Mouse (Mus musculus): ENCODE measurements at regions not wholly inside any gene's neighbourhood (a gene's known extent, or its start where the extent isn't known, plus 50 kb on each side); places are given as distances from the start of the nearest gene placed in this dataset.

DNA sequence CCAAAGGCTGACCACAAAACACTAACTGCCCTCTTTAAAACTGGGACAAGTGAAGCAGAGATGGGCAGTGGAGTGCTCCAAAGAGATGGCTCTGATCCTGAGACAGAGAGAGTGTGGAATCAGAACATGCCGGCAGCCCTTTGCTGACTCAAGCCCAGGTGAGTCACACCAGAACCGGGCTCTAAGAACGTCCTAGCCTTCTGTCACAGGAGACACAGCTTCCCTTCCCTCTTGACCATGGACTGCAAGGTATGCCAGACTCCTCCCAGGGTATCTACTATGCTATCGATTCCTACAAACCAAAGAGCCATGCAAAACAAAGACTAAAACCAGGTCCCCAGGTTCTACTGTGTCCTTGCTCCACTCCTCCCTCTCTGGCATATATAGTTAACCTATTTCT is 98.0 kb downstream of the Dhx15 start:
- 92% methylated on average over 4 of the region's 4 CpGs for WGBS
- Histone ChIP-seq H3K9ac (ENCODE audit: low read depth, low read length, severe bottlenecking) (no peak overlapping the region), H3K4me1 (ENCODE audit: control insufficient read depth, insufficient read depth, low read length) (no peaks in the 10 kb centered on the region), H3K4me2 (replicated peaks; ENCODE audit: low read depth, low read length, severe bottlenecking) (no peak overlapping the region), H3K27me3 (ENCODE audit: control insufficient read depth, insufficient read depth, low read length) (no peaks in the 10 kb centered on the region), H3K9me3 (ENCODE audit: control insufficient read depth, low read length) (no peaks in the 10 kb centered on the region), H3K27ac (replicated peaks; ENCODE audit: low read depth, low read length) (no peak overlapping the region), H3K36me3 (ENCODE audit: control insufficient read depth, insufficient read depth, low read length) (no peaks in the 10 kb centered on the region), H3K4me3 (replicated peaks; ENCODE audit: low read length) (no peak overlapping the region)
- ATAC-seq (ENCODE audit: low FRiP score, low read depth) = no peak
- no peak for DNase-seq (ENCODE audit: low spot score)
- no peak for TF ChIP-seq POLR2A (IDR thresholded peaks at IDR 0.05; ENCODE audit: borderline replicate concordance, extremely low read depth, insufficient read depth, insufficient read length)

DNA sequence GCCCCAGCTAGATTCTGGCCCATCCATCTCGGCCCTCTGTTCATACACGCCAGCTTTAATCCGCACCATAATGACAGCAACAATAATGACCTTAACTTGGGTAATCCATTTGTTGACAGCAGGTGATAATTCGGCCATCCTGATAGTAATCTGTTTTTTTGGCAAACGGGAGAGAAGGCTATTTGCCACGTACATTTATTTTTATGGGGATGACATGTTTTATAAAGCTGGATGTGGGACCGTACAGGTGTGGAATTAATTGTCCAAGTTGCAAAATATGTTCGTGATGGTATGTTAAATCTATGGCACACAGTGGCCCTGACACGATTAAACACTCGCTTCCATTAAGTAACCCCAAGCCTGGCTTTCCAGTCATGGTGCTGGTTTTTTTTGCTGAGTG is 102.2 kb downstream of the Dhx15 start:
- Histone ChIP-seq H3K9ac (ENCODE audit: low read depth, low read length, severe bottlenecking) (no peak overlapping the region), H3K4me1 (ENCODE audit: control insufficient read depth, insufficient read depth, low read length) (peaks cover 9% of the 10 kb centered on the region; the same call in 1 of the 2 replicates), H3K9me3 (ENCODE audit: control insufficient read depth, low read length) (no peaks in the 10 kb centered on the region), H3K4me3 (replicated peaks; ENCODE audit: low read length) (no peak overlapping the region), H3K27ac (replicated peaks; ENCODE audit: low read depth, low read length) (no peak overlapping the region), H3K36me3 (ENCODE audit: control insufficient read depth, insufficient read depth, low read length) (no peaks in the 10 kb centered on the region), H3K27me3 (ENCODE audit: control insufficient read depth, insufficient read depth, low read length) (no peaks in the 10 kb centered on the region), H3K4me2 (replicated peaks; ENCODE audit: low read depth, low read length, severe bottlenecking) (no peak overlapping the region)
- WGBS = 68% methylated on average over 10 of the region's 10 CpGs
- ATAC-seq (ENCODE audit: low FRiP score, low read depth) (no peak), DNase-seq (ENCODE audit: low spot score) (no peak)
- no peak for TF ChIP-seq POLR2A (IDR thresholded peaks at IDR 0.05; ENCODE audit: borderline replicate concordance, extremely low read depth, insufficient read depth, insufficient read length)

DNA sequence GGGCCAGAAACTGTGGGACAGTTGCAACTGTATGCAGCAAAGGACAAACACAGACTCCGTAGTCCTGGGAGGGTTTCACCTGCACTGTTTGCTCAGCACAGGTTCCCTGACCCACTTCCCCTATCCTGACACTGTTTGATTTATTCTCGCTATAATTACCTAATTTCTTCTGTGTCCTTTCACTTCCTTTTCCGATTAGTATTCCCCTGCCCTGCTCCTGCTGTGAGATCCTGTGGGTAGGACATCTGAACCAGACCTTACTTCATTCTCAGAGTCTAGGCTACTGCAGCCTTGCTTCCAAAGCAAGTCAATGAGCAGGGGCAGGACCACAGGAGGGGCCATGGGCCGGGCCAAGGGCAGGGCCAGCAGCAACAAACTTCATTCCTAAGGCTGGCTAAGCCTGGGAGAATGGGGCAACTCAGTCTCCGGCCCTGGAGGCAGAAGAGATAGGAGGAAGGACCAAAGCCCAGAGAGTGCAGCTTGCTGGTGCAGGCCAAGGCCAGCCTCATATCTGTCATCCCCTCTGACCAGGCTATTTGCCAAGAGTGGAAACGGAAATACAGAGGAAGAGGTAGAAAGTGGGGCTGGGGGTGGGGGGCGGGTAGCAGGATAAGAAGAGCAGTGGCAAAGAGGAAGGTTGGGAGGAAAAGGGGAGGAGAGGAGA is 103.4 kb downstream of the Dhx15 start:
- Histone ChIP-seq H3K4me2 (replicated peaks; ENCODE audit: low read depth, low read length, severe bottlenecking) (no peak overlapping the region), H3K4me1 (ENCODE audit: control insufficient read depth, insufficient read depth, low read length) (peaks cover 9% of the 10 kb centered on the region; the same call in 1 of the 2 replicates), H3K27me3 (ENCODE audit: control insufficient read depth, insufficient read depth, low read length) (no peaks in the 10 kb centered on the region), H3K9me3 (ENCODE audit: control insufficient read depth, low read length) (no peaks in the 10 kb centered on the region), H3K27ac (replicated peaks; ENCODE audit: low read depth, low read length) (no peak overlapping the region), H3K9ac (ENCODE audit: low read depth, low read length, severe bottlenecking) (no peak overlapping the region), H3K4me3 (replicated peaks; ENCODE audit: low read length) (no peak overlapping the region), H3K36me3 (ENCODE audit: control insufficient read depth, insufficient read depth, low read length) (no peaks in the 10 kb centered on the region)
- 38% methylated on average over 7 of the region's 7 CpGs for WGBS
- DNase-seq (ENCODE audit: low spot score) = no peak
- ATAC-seq (ENCODE audit: low FRiP score, low read depth) = no peak
- TF ChIP-seq POLR2A (IDR thresholded peaks at IDR 0.05; ENCODE audit: borderline replicate concordance, extremely low read depth, insufficient read depth, insufficient read length) = no peak

DNA sequence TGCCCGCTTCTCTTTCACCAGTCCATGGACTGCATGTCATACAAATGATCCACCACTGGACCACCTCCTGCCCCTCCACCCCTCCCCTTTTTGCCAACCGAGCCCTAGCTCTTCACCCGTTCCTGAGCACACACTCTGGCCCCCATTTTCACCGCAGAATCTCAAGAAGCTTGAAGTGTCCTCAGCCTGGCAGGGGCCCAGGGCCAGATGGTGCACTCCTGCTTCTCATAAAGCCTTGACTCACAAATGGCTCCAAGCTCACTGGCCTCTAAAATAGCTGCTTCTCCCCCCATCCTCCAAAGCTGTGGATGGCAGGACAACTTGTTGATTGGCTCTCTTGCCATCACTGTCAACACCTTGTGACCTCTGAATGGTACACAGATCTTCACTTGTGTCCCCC is 110.0 kb downstream of the Dhx15 start:
- 71% methylated on average over 4 of the region's 4 CpGs for WGBS
- Histone ChIP-seq H3K36me3 (ENCODE audit: control insufficient read depth, insufficient read depth, low read length) (no peaks in the 10 kb centered on the region), H3K9ac (ENCODE audit: low read depth, low read length, severe bottlenecking) (no peak overlapping the region), H3K4me2 (replicated peaks; ENCODE audit: low read depth, low read length, severe bottlenecking) (no peak overlapping the region), H3K4me3 (replicated peaks; ENCODE audit: low read length) (no peak overlapping the region), H3K9me3 (ENCODE audit: control insufficient read depth, low read length) (no peaks in the 10 kb centered on the region), H3K27ac (replicated peaks; ENCODE audit: low read depth, low read length) (no peak overlapping the region), H3K4me1 (ENCODE audit: control insufficient read depth, insufficient read depth, low read length) (0 out of 2 replicates have a peak, but pooled peaks cover 4% of the 10 kb centered on the region), H3K27me3 (ENCODE audit: control insufficient read depth, insufficient read depth, low read length) (no peaks in the 10 kb centered on the region)
- TF ChIP-seq POLR2A (IDR thresholded peaks at IDR 0.05; ENCODE audit: borderline replicate concordance, extremely low read depth, insufficient read depth, insufficient read length) = no peak
- no peak for ATAC-seq (ENCODE audit: low FRiP score, low read depth)
- DNase-seq (ENCODE audit: low spot score) = no peak

DNA sequence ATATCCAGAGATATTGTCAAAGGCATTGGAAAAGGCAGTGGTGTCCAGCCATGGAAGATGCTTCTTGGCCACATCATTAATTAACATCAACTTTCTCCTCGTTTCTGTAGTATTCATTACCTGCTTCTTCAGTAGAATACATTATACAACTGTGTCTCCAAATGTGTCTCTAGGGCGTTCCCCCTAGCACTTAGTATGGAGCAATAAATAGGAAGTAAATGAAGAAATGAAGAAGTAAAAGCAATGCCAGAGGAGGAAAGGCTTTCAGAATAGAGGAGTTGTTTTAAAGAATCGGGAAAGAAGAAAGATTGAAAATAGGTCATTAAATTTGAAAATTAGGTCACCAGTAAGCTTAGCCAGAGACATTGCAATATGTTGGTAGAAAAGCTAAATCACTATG is 112.6 kb downstream of the Dhx15 start:
- no peak for ATAC-seq (ENCODE audit: low FRiP score, low read depth)
- H3K9ac ChIP-seq (ENCODE audit: low read depth, low read length, severe bottlenecking) = no peak overlapping the region
- no peaks in the 10 kb centered on the region for H3K36me3 ChIP-seq (ENCODE audit: control insufficient read depth, insufficient read depth, low read length)
- DNase-seq (ENCODE audit: low spot score) = no peak
- H3K27me3 ChIP-seq (ENCODE audit: control insufficient read depth, insufficient read depth, low read length) = no peaks in the 10 kb centered on the region
- 83% methylated on average over 3 of the region's 3 CpGs for WGBS
- H3K9me3 ChIP-seq (ENCODE audit: control insufficient read depth, low read length) = no peaks in the 10 kb centered on the region
- TF ChIP-seq POLR2A (IDR thresholded peaks at IDR 0.05; ENCODE audit: borderline replicate concordance, extremely low read depth, insufficient read depth, insufficient read length) = no peak
- H3K4me2 ChIP-seq (replicated peaks; ENCODE audit: low read depth, low read length, severe bottlenecking) = no peak overlapping the region
- no peak overlapping the region for H3K27ac ChIP-seq (replicated peaks; ENCODE audit: low read depth, low read length)
- no peak overlapping the region for H3K4me3 ChIP-seq (replicated peaks; ENCODE audit: low read length)
- H3K4me1 ChIP-seq (ENCODE audit: control insufficient read depth, insufficient read depth, low read length) = no peaks in the 10 kb centered on the region

Data from limb, embryonic 14.5 days (tissue).